In the genomic region with DNA sequence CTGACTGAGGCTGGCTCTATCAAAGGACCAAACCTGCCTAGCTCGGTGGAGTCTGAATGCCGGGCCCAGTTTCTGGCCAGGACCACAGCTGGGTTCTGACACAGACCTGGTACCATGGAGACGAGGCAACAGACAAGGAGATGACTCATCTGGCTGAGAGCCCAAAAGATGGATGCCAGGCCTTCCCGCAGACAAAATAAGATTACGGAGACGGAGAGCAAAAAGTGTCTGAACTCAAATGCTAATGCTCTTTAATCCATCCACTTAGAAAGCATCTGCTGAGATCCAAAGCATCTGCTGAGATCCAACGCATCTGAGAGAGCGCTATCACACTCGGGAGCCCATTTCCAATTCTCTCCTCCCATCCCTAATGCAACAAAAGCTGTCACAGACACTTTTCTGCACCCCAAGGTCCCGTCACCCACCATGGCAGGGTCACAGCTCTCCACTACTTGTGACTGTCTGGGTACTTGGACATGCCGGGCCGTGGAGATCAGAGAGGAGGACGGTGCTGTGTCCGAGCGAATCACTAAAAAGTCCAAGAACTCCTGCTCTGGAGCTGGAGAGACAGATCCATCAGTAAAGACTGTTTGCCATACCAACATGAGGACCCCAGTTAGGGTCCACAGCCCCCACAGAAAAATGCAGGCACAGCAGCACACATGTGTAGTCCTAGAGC, we compare ENCODE assay signal across 8 mouse cellular contexts.
A peak's percentile ranks its signal among the peaks of the same experiment; 100 is the strongest.
DNase-seq lines count a peak whose midpoint lies in the region; ATAC-seq and TF ChIP-seq lines count a peak whose summit lies in the region.

No protein-coding gene starts in this region.

- no peak for ATAC-seq in hindbrain, embryonic 11.5 days (ENCODE audit: low FRiP score)
- peak; percentile 41; the same call in 1 of the 2 replicates for ATAC-seq in hindbrain, embryonic 16.5 days
- ATAC-seq in stomach, postnatal 0 days (ENCODE audit: low FRiP score, low TSS enrichment): peak; percentile 83
- ATAC-seq in erythroblast, adult 5-6 weeks (replicated peaks; ENCODE audit: low FRiP score, poor library complexity, severe bottlenecking): no peak

- no peak for TF ChIP-seq EP300 in stomach, postnatal 0 days (optimal IDR thresholded peaks at IDR 0.05)

- no peak overlapping the region for H3K4me3 ChIP-seq in hindbrain, embryonic 10.5 days
- H3K4me3 ChIP-seq in hindbrain, embryonic 11.5 days (ENCODE audit: low read depth, low read length): no peak overlapping the region
- no peak overlapping the region for H3K4me3 ChIP-seq in hindbrain, embryonic 16.5 days (ENCODE audit: low read length)
- H3K4me3 ChIP-seq in stomach, postnatal 0 days (ENCODE audit: low read depth, low read length): no peak overlapping the region

- H3K27me3 ChIP-seq in hindbrain, embryonic 10.5 days (ENCODE audit: insufficient read depth, poor library complexity, severe bottlenecking): peaks cover 19% of the 10 kb centered on the region
- H3K27me3 ChIP-seq in hindbrain, embryonic 11.5 days (ENCODE audit: control insufficient read depth, insufficient read depth, low read length): no peaks in the 10 kb centered on the region
- H3K27me3 ChIP-seq in hindbrain, embryonic 16.5 days (replicated peaks; ENCODE audit: control insufficient read depth, insufficient read depth, low read length): 0 out of 2 replicates have a peak, but pooled peaks cover 2% of the 10 kb centered on the region
- no peaks in the 10 kb centered on the region for H3K27me3 ChIP-seq in stomach, postnatal 0 days (ENCODE audit: control insufficient read depth, insufficient read depth, low read length)

- H3K4me2 ChIP-seq in hindbrain, embryonic 11.5 days (replicated peaks; ENCODE audit: low read depth, low read length): no peak overlapping the region
- H3K4me2 ChIP-seq in hindbrain, embryonic 16.5 days (ENCODE audit: low read length): no peak overlapping the region
- H3K4me2 ChIP-seq in stomach, postnatal 0 days (replicated peaks; ENCODE audit: low read depth): no peak overlapping the region

- DNase-seq in hindbrain, embryonic 10.5 days (ENCODE audit: low spot score): no peak
- DNase-seq in hindbrain, embryonic 11.5 days (ENCODE audit: low spot score): no peak
- peak; percentile 74 for DNase-seq in adrenal gland, postnatal 25 days
- DNase-seq in frontal cortex, postnatal 25 days (ENCODE audit: low spot score in 2 of 2): peak; percentile 43 to 55
- DNase-seq in lung, postnatal 25 days (ENCODE audit: low spot score): peak; percentile 39
- DNase-seq in stomach, postnatal 0 days (ENCODE audit: low spot score): peak; percentile 64

- no peaks in the 10 kb centered on the region for H3K36me3 ChIP-seq in hindbrain, embryonic 10.5 days
- H3K36me3 ChIP-seq in hindbrain, embryonic 11.5 days (ENCODE audit: control insufficient read depth, insufficient read depth, low read length): no peaks in the 10 kb centered on the region
- no peaks in the 10 kb centered on the region for H3K36me3 ChIP-seq in hindbrain, embryonic 16.5 days (ENCODE audit: control insufficient read depth, insufficient read depth, low read length)
- H3K36me3 ChIP-seq in stomach, postnatal 0 days (ENCODE audit: control insufficient read depth, insufficient read depth, low read length): no peaks in the 10 kb centered on the region

- 84% methylated on average over 15 of the region's 15 CpGs for WGBS in hindbrain, embryonic 10.5 days
- WGBS in hindbrain, embryonic 11.5 days: 81% methylated on average over 15 of the region's 15 CpGs
- 53% methylated on average over 15 of the region's 15 CpGs for WGBS in hindbrain, embryonic 16.5 days
- WGBS in stomach, postnatal 0 days: 44% methylated on average over 15 of the region's 15 CpGs

- peaks cover 51% of the 10 kb centered on the region for H3K4me1 ChIP-seq in hindbrain, embryonic 10.5 days (replicated peaks)
- no peaks in the 10 kb centered on the region; the same call in 1 of the 2 replicates for H3K4me1 ChIP-seq in hindbrain, embryonic 11.5 days (replicated peaks; ENCODE audit: control insufficient read depth, insufficient read depth, low read length)
- H3K4me1 ChIP-seq in hindbrain, embryonic 16.5 days (ENCODE audit: control insufficient read depth, insufficient read depth, low read depth, low read length): peaks cover 15% of the 10 kb centered on the region
- H3K4me1 ChIP-seq in stomach, postnatal 0 days (replicated peaks; ENCODE audit: control insufficient read depth, insufficient read depth): no peaks in the 10 kb centered on the region

- peak overlapping the region; percentile 47 for H3K27ac ChIP-seq in hindbrain, embryonic 10.5 days
- H3K27ac ChIP-seq in hindbrain, embryonic 11.5 days (ENCODE audit: low read depth, low read length): no peak overlapping the region
- H3K27ac ChIP-seq in hindbrain, embryonic 16.5 days (ENCODE audit: low read depth, low read length): 0 out of 2 replicates have a peak overlapping the region, but pooled peaks have one; percentile 5
- H3K27ac ChIP-seq in stomach, postnatal 0 days (replicated peaks): peak overlapping the region; percentile 67

- no peaks in the 10 kb centered on the region for H3K9me3 ChIP-seq in hindbrain, embryonic 10.5 days
- H3K9me3 ChIP-seq in hindbrain, embryonic 11.5 days (ENCODE audit: control insufficient read depth, low read length): no peaks in the 10 kb centered on the region
- H3K9me3 ChIP-seq in hindbrain, embryonic 16.5 days (ENCODE audit: control insufficient read depth, low read length): no peaks in the 10 kb centered on the region
- no peaks in the 10 kb centered on the region for H3K9me3 ChIP-seq in stomach, postnatal 0 days (ENCODE audit: control insufficient read depth, low read length)

- no peak overlapping the region for H3K9ac ChIP-seq in hindbrain, embryonic 11.5 days (ENCODE audit: low read depth, low read length)
- H3K9ac ChIP-seq in hindbrain, embryonic 16.5 days (ENCODE audit: low read depth, low read length): no peak overlapping the region
- H3K9ac ChIP-seq in stomach, postnatal 0 days (ENCODE audit: low read length): no peak overlapping the region

- no peak for TF ChIP-seq CTCF in stomach, postnatal 0 days (IDR thresholded peaks at IDR 0.05; ENCODE audit: low read depth)

Comparison
In these comparisons a context has a peak if more than half of its experiments do, and no peak if none do; other contexts are left out.
1. ATAC-seq: peak in hindbrain, embryonic 16.5 days (single experiment) and stomach, postnatal 0 days (single experiment); none in hindbrain, embryonic 11.5 days (single experiment) and erythroblast, adult 5-6 weeks (single experiment).
2. DNase-seq: peak in adrenal gland, postnatal 25 days (single experiment), frontal cortex, postnatal 25 days (2 of 2), lung, postnatal 25 days (single experiment) and stomach, postnatal 0 days (single experiment); none in hindbrain, embryonic 10.5 days (single experiment) and hindbrain, embryonic 11.5 days (single experiment).